Mouse (Mus musculus) embryonic fibroblast, embryonic 13.5 days (primary cell): ENCODE measurements around the gene Prkag2.

Experiments
- CTCF ChIP-seq: IDR thresholded peaks from 2 replicates; pipeline ENCODE4 v1.5.1; 2011; ENCODE audit warnings: mild to moderate bottlenecking, control low read depth, low read length, moderate library complexity, borderline replicate concordance; ENCODE audit not compliant: insufficient read depth
- POLR2A ChIP-seq: IDR thresholded peaks from 2 replicates; pipeline ENCODE4 v1.6.1; 2011; ENCODE audit warnings: low read depth, mild to moderate bottlenecking, control low read depth, low read length, moderate library complexity

- TF ChIP-seq POLR2A, result no peak
- TF ChIP-seq CTCF, result no peak
These were observed 223.8 kb downstream of the Prkag2 start for GRCm38 (mm10) chr5:24876653-24877052.
